Mouse (Mus musculus) kidney, embryonic 14.5 days (tissue): ENCODE measurements at regions not wholly inside any gene's neighbourhood (a gene's known extent, or its start where the extent isn't known, plus 50 kb on each side); places are given as distances from the start of the nearest gene placed in this dataset.

Experiments used
- ATAC-seq: fragments of 200-750 bp; cut with Nextera tagmentation; 2 replicates; pipeline ENCODE4 v1.8.0; 2017; ENCODE audit warnings: moderate number of reproducible peaks, mild to moderate bottlenecking, moderate TSS enrichment, moderate library complexity; ENCODE audit not compliant: low FRiP score, low TSS enrichment
- H3K27ac ChIP-seq: fragments of 300-500 bp; sonication (generic); 2 replicates; pipeline ENCODE4 v1.5.1; 2014; ENCODE audit warnings: low read depth, mild to moderate bottlenecking, low read length, moderate library complexity, mixed read lengths
- H3K27me3 ChIP-seq: fragments of 300-500 bp; sonication (generic); 2 replicates; pipeline ENCODE4 v1.6.1; 2014; ENCODE audit warnings: mild to moderate bottlenecking, low read length; ENCODE audit not compliant: control insufficient read depth, insufficient read depth
- H3K36me3 ChIP-seq: fragments of 300-500 bp; sonication (generic); 2 replicates; pipeline ENCODE4 v1.6.1; 2014; ENCODE audit warnings: low read length, mixed read lengths; ENCODE audit not compliant: control insufficient read depth, insufficient read depth
- H3K4me1 ChIP-seq: fragments of 300-500 bp; sonication (generic); 2 replicates; pipeline ENCODE4 v1.6.1; 2014; ENCODE audit warnings: low read length, mixed read lengths; ENCODE audit not compliant: control insufficient read depth, insufficient read depth
- H3K4me2 ChIP-seq: fragments of 300-500 bp; sonication (generic); replicated peaks from 2 replicates; pipeline ENCODE4 v1.6.1; 2014; ENCODE audit warnings: low read depth, mild to moderate bottlenecking, low read length
- H3K4me3 ChIP-seq: fragments of 300-500 bp; sonication (generic); 2 replicates; pipeline ENCODE4 v1.5.1; 2014; ENCODE audit warnings: mild to moderate bottlenecking, low read length
- H3K9ac ChIP-seq: fragments of 300-500 bp; sonication (generic); 2 replicates; pipeline ENCODE4 v1.6.1; 2014; ENCODE audit warnings: low read depth, mild to moderate bottlenecking, low read length, moderate library complexity
- H3K9me3 ChIP-seq: fragments of 300-500 bp; sonication (generic); 2 replicates; pipeline ENCODE4 v1.6.1; 2016; ENCODE audit warnings: low read length; ENCODE audit not compliant: control insufficient read depth
- WGBS: fragments of 180-500 bp; shearing (Covaris S2); extraction: QIAGEN DNeasy Blood & Tissue Kit; methylation state at CpG from one replicate; pipeline ENCODE4 v1.1.7; 2014; 5-methylcytosine and 5-hydroxymethylcytosine counted together

GRCm38 (mm10) chr7:71041388-71041787 lies 309.9 kb downstream of the Gm10295 start:
- Histone ChIP-seq H3K9me3 (no peaks in the 10 kb centered on the region), H3K4me2 (no peak overlapping the region), H3K4me1 (no peaks in the 10 kb centered on the region), H3K27ac (no peak overlapping the region), H3K27me3 (no peaks in the 10 kb centered on the region), H3K9ac (no peak overlapping the region), H3K36me3 (no peaks in the 10 kb centered on the region), H3K4me3 (no peak overlapping the region)
- 90% methylated on average over 3 of the region's 3 CpGs for WGBS
- no peak for ATAC-seq

GRCm38 (mm10) chr7:71040846-71041245 lies 310.4 kb downstream of the Gm10295 start:
- WGBS = 85% methylated on average over 3 of the region's 3 CpGs
- Histone ChIP-seq H3K4me2 (no peak overlapping the region), H3K9ac (no peak overlapping the region), H3K27ac (no peak overlapping the region), H3K9me3 (no peaks in the 10 kb centered on the region), H3K27me3 (no peaks in the 10 kb centered on the region), H3K4me1 (no peaks in the 10 kb centered on the region), H3K4me3 (no peak overlapping the region), H3K36me3 (no peaks in the 10 kb centered on the region)
- no peak for ATAC-seq

- ATAC-seq = no peak
- Histone ChIP-seq H3K9me3 (no peaks in the 10 kb centered on the region), H3K9ac (no peak overlapping the region), H3K4me1 (no peaks in the 10 kb centered on the region), H3K36me3 (no peaks in the 10 kb centered on the region), H3K27ac (peak overlapping the region; percentile 11; the same call in 1 of the 2 replicates), H3K27me3 (no peaks in the 10 kb centered on the region), H3K4me3 (no peak overlapping the region), H3K4me2 (no peak overlapping the region)
- WGBS = 70% methylated on average over 5 of the region's 5 CpGs
These were observed 312.7 kb downstream of the Gm10295 start for GRCm38 (mm10) chr7:71038537-71038936.

GRCm38 (mm10) chr7:71033121-71033520 lies 318.2 kb downstream of the Gm10295 start:
- H3K4me3 ChIP-seq = no peak overlapping the region
- WGBS = 80% methylated on average over 12 of the region's 12 CpGs
- no peaks in the 10 kb centered on the region for H3K9me3 ChIP-seq
- no peak for ATAC-seq
- peak overlapping the region; percentile 30; the same call in 1 of the 2 replicates for H3K27ac ChIP-seq
- H3K4me1 ChIP-seq = no peaks in the 10 kb centered on the region
- no peak overlapping the region for H3K4me2 ChIP-seq
- H3K9ac ChIP-seq = no peak overlapping the region
- H3K36me3 ChIP-seq = no peaks in the 10 kb centered on the region
- H3K27me3 ChIP-seq = no peaks in the 10 kb centered on the region

- Histone ChIP-seq H3K9me3 (no peaks in the 10 kb centered on the region), H3K27ac (peak overlapping the region; percentile 64; the same call in 1 of the 2 replicates), H3K36me3 (no peaks in the 10 kb centered on the region), H3K4me3 (peak overlapping the region; percentile 32), H3K27me3 (no peaks in the 10 kb centered on the region), H3K4me2 (peak overlapping the region; percentile 50), H3K9ac (peak overlapping the region; percentile 38; the same call in 1 of the 2 replicates), H3K4me1 (peaks cover 6% of the 10 kb centered on the region)
- 6% methylated on average over 9 of the region's 9 CpGs for WGBS
- ATAC-seq = peak; percentile 85; the same call in 1 of the 2 replicates
These were observed 327.2 kb downstream of the Gm10295 start for GRCm38 (mm10) chr7:71023946-71024610.

GRCm38 (mm10) chr7:71023253-71023945 lies 327.9 kb downstream of the Gm10295 start:
- H3K9me3 ChIP-seq = peaks cover under 1% of the 10 kb centered on the region; the same call in 1 of the 2 replicates
- peak overlapping the region; percentile 50 for H3K4me2 ChIP-seq
- H3K27me3 ChIP-seq = no peaks in the 10 kb centered on the region
- peak overlapping the region; percentile 32 for H3K4me3 ChIP-seq
- H3K9ac ChIP-seq = peak overlapping the region; percentile 38; the same call in 1 of the 2 replicates
- WGBS = 3% methylated on average over 16 of the region's 16 CpGs
- peak; percentile 93 for ATAC-seq
- peaks cover 6% of the 10 kb centered on the region for H3K4me1 ChIP-seq
- H3K27ac ChIP-seq = peak overlapping the region; percentile 64; the same call in 1 of the 2 replicates
- H3K36me3 ChIP-seq = no peaks in the 10 kb centered on the region
